Mouse (Mus musculus) bone marrow macrophage, adult 2 months (primary cell): ENCODE measurements at regions not wholly inside any gene's neighbourhood (a gene's known extent, or its start where the extent isn't known, plus 50 kb on each side); places are given as distances from the start of the nearest gene placed in this dataset.

Experiments
- CTCF ChIP-seq: IDR thresholded peaks from 2 replicates; pipeline ENCODE4 v1.5.1; 2012; ENCODE audit warnings: low read depth, mild to moderate bottlenecking, low read length, moderate library complexity
- POLR2A ChIP-seq: IDR thresholded peaks from 2 replicates; pipeline ENCODE4 v1.6.1; 2012; ENCODE audit warnings: mild to moderate bottlenecking, low read depth, low read length, borderline replicate concordance

GRCm38 (mm10) chr11:117579720-117580119, 74.4 kb upstream of the Tnrc6c start:
- TF ChIP-seq CTCF (no peak), POLR2A (no peak)
